Mouse (Mus musculus) CH12.LX (cell line): ENCODE data around the gene Sumo3. TPM values are rescaled to one million over a fixed set of nuclear protein-coding genes. Genes with fewer than 3 reads are reported as not detected.

ENCODE experiments used
- DNase-seq: peaks from one replicate; pipeline ENCODE4 v3.0.0-alpha.2; 2013; ENCODE audit errors: extremely low read depth
- H3K27ac ChIP-seq: 2 replicates; pipeline ENCODE4 v1.5.1; 2012; ENCODE audit warnings: low read depth, mild to moderate bottlenecking, control low read depth, moderate library complexity; ENCODE audit not compliant: insufficient read depth
- H3K27me3 ChIP-seq: replicated peaks from 2 replicates; pipeline ENCODE3; 2012; ENCODE audit warnings: inconsistent platforms
- H3K36me3 ChIP-seq, 2 experiments: replicated peaks in 1 of 2; 2 replicates each; pipeline versions ENCODE3 to v1.6.1; 2012; ENCODE audit warnings: inconsistent platforms in 1 of 2, low read length in 1 of 2, mild to moderate bottlenecking in 1 of 2, mixed read lengths in 1 of 2, moderate library complexity in 1 of 2; ENCODE audit not compliant: control insufficient read depth in 1 of 2, insufficient read depth in 1 of 2
- H3K4me1 ChIP-seq, 2 experiments: 2 replicates each; pipeline ENCODE4 v1.6.1; 2012; ENCODE audit warnings: inconsistent platforms in 1 of 2, moderate library complexity in 1 of 2; ENCODE audit not compliant: insufficient read depth in 2 of 2, control insufficient read depth in 1 of 2
- H3K4me2 ChIP-seq: 2 replicates; pipeline ENCODE4 v1.6.1; 2012; ENCODE audit warnings: low read depth, mild to moderate bottlenecking, control low read depth; ENCODE audit not compliant: poor library complexity, insufficient read depth, severe bottlenecking
- H3K4me3 ChIP-seq, 3 experiments: fragments of 150-350 bp in 1 of 3; sonication (generic) in 1 of 3; replicated peaks in 1 of 3; 2 replicates each; pipeline versions ENCODE3 to v1.5.1; 2011 to 2012; ENCODE audit warnings: low read depth in 2 of 3, low read length in 2 of 3, mild to moderate bottlenecking in 2 of 3, moderate library complexity in 2 of 3, control low read depth in 1 of 3, improper control_type of control experiment in 1 of 3, inconsistent platforms in 1 of 3, mixed read lengths in 1 of 3; ENCODE audit not compliant: poor library complexity in 1 of 3
- H3K79me2 ChIP-seq: replicated peaks from 2 replicates; pipeline ENCODE4 v1.6.1; 2012; ENCODE audit warnings: mild to moderate bottlenecking, moderate library complexity; ENCODE audit not compliant: control insufficient read depth, poor library complexity, insufficient read depth, severe bottlenecking; ENCODE audit errors: extremely low read depth
- H3K9ac ChIP-seq: 2 replicates; pipeline ENCODE4 v1.6.1; 2012; ENCODE audit warnings: low read depth, mild to moderate bottlenecking, control low read depth, moderate library complexity; ENCODE audit not compliant: insufficient read depth
- H3K9me3 ChIP-seq: replicated peaks from 2 replicates; pipeline ENCODE3; 2012; ENCODE audit warnings: low read length, inconsistent platforms, mixed read lengths
- E2F4 ChIP-seq: IDR thresholded peaks from 2 replicates; pipeline ENCODE4 v1.6.1; 2011; ENCODE audit warnings: low read depth, low read length, improper control_type of control experiment; ENCODE audit not compliant: insufficient replicate concordance
- EP300 ChIP-seq: IDR thresholded peaks from 2 replicates; pipeline ENCODE4 v1.6.1; 2011; ENCODE audit warnings: low read length, improper control_type of control experiment
- MEF2A ChIP-seq: IDR thresholded peaks from 2 replicates; pipeline ENCODE4 v1.6.1; 2014; ENCODE audit warnings: low read depth, mild to moderate bottlenecking, inconsistent platforms, low read length, improper control_type of control experiment, borderline replicate concordance
- NRF1 ChIP-seq: IDR thresholded peaks from 2 replicates; pipeline ENCODE4 v1.6.1; 2014; ENCODE audit warnings: low read depth, mild to moderate bottlenecking, inconsistent platforms, low read length, improper control_type of control experiment, moderate library complexity
- POLR2A ChIP-seq: IDR thresholded peaks from 2 replicates; pipeline ENCODE4 v1.6.1; 2011; ENCODE audit warnings: low read depth, mild to moderate bottlenecking, improper control_type of control experiment, low read length
- POLR2AphosphoS2 ChIP-seq: IDR thresholded peaks from 2 replicates; pipeline ENCODE4 v1.6.1; 2011; ENCODE audit warnings: low read depth, low read length, improper control_type of control experiment
- UBTF ChIP-seq: IDR thresholded peaks from 2 replicates; pipeline ENCODE4 v1.6.1; 2012; ENCODE audit warnings: low read depth, mild to moderate bottlenecking, inconsistent platforms, low read length, improper control_type of control experiment, moderate library complexity
- USF2 ChIP-seq: conservative IDR thresholded peaks from 2 replicates; pipeline ENCODE4 v1.6.1; 2011; ENCODE audit warnings: low read depth, low read length, improper control_type of control experiment
- ZC3H11A ChIP-seq: IDR thresholded peaks from 2 replicates; pipeline ENCODE4 v1.6.1; 2012; ENCODE audit warnings: low read depth, mild to moderate bottlenecking, inconsistent platforms, low read length, improper control_type of control experiment
- ZKSCAN1 ChIP-seq: IDR thresholded peaks from 2 replicates; pipeline ENCODE4 v1.6.1; 2012; ENCODE audit warnings: low read depth, inconsistent platforms, low read length, improper control_type of control experiment, borderline replicate concordance
- ZMIZ1 ChIP-seq: IDR thresholded peaks from 2 replicates; pipeline ENCODE4 v1.6.1; 2012; ENCODE audit warnings: low read depth, mild to moderate bottlenecking, inconsistent platforms, low read length, improper control_type of control experiment
- ZNF384 ChIP-seq: IDR thresholded peaks from 2 replicates; pipeline ENCODE4 v1.6.1; 2012; ENCODE audit warnings: low read depth, low read length, improper control_type of control experiment, inconsistent platforms
- dilution Hi-C: fragments of 300-500 bp; cut with MboI; formaldehyde crosslinking; loops from 2 replicates; pipeline ENCODE4 v1.14.3; 2020; ENCODE audit warnings: low sequenced_read_pairs; ENCODE audit not compliant: extremely low pct_unique_long_range_greater_than_20kb, extremely low pct_ligation_motif_present
- in situ Hi-C: fragments of 300-500 bp; cut with MboI; formaldehyde crosslinking; loops from 3 replicates; pipeline ENCODE4 v1.14.3; 2019; ENCODE audit warnings: low sequenced_read_pairs, low pct_ligation_motif_present, low pct_unique_long_range_greater_than_20kb, mixed read lengths
- polyA plus RNA-seq: library from polyadenylated mRNA; unstranded; fragments of >175 nt; gene quantifications from 2 replicates; pipeline ENCODE4 v1.2.1, GENCODE M21; 2012; ENCODE audit warnings: low read depth; ENCODE audit not compliant: insufficient read length
- total RNA-seq, 2 experiments: library from RNA; depleted of rRNA; stranded (reverse); fragments of 300-350 nt in 1 of 2; fragments of >200 nt in 1 of 2; gene quantifications; 2 replicates each; pipeline ENCODE4 v1.2.3; 2012 to 2014

Sumo3 gene
- total and polyA plus RNA-seq, 3 experiments, result 54.4 to 130 (median 81.2) TPM

GRCm38 (mm10) chr10:77645571-77645970 is 39.7 kb downstream of the Sumo3 start:
- H3K27me3 ChIP-seq, result no peaks in the 10 kb centered on the region
- no peak overlapping the region for H3K27ac ChIP-seq
- no peak overlapping the region for H3K9ac ChIP-seq
- in situ Hi-C loops, result loop anchor here (25.0 kb wide), 1 partner anchor 242 kb away; no protein-coding TSS in a partner anchor
- no peaks in the 10 kb centered on the region for H3K9me3 ChIP-seq
- no peak for DNase-seq
- no peaks in the 10 kb centered on the region; a peak in 1 of 4 replicates for H3K4me1 ChIP-seq
- dilution Hi-C loops, result no loop called here
- no peak overlapping the region for H3K4me2 ChIP-seq
- TF ChIP-seq EP300, result no peak
- no peak for TF ChIP-seq USF2
- peaks cover 54 to 67% of the 10 kb centered on the region in 2 experiments for H3K36me3 ChIP-seq
- H3K79me2 ChIP-seq, result no peaks in the 10 kb centered on the region
- H3K4me3 ChIP-seq, result no peak overlapping the region

- Histone ChIP-seq H3K36me3 (peaks cover 39 to 52% of the 10 kb centered on the region in 2 experiments), H3K27me3 (no peaks in the 10 kb centered on the region)
- dilution Hi-C loops, result no loop called here
Observed at GRCm38 (mm10) chr10:77647461-77647860, 41.6 kb downstream of the Sumo3 start.

GRCm38 (mm10) chr10:77647901-77648300 is 42.0 kb downstream of the Sumo3 start:
- H3K27ac ChIP-seq, result no peak overlapping the region
- in situ Hi-C loops, result loop anchor here (25.0 kb wide), 1 partner anchor 239 kb away; no protein-coding TSS in a partner anchor
- H3K27me3 ChIP-seq, result no peaks in the 10 kb centered on the region
- no peak for DNase-seq
- H3K36me3 ChIP-seq, result peaks cover 38 to 49% of the 10 kb centered on the region in 2 experiments
- TF ChIP-seq POLR2AphosphoS2, result no peak
- no peak for TF ChIP-seq NRF1
- TF ChIP-seq ZNF384, result no peak
- TF ChIP-seq ZC3H11A, result no peak
- no peak overlapping the region for H3K9ac ChIP-seq
- dilution Hi-C loops, result no loop called here
- H3K79me2 ChIP-seq, result no peaks in the 10 kb centered on the region
- H3K9me3 ChIP-seq, result no peaks in the 10 kb centered on the region
- no peaks in the 10 kb centered on the region; a peak in 1 of 4 replicates for H3K4me1 ChIP-seq
- no peak overlapping the region for H3K4me3 ChIP-seq
- no peak overlapping the region for H3K4me2 ChIP-seq

More at GRCm38 (mm10) chr10:77647461-77647860, 41.6 kb downstream of the Sumo3 start:
- DNase-seq, result no peak
- no peak overlapping the region for H3K9ac ChIP-seq
- in situ Hi-C loops, result loop anchor here (25.0 kb wide), 1 partner anchor 240 kb away; no protein-coding TSS in a partner anchor
- no peaks in the 10 kb centered on the region; a peak in 1 of 4 replicates for H3K4me1 ChIP-seq
- no peaks in the 10 kb centered on the region for H3K79me2 ChIP-seq
- no peaks in the 10 kb centered on the region for H3K9me3 ChIP-seq
- no peak overlapping the region for H3K4me2 ChIP-seq
- H3K27ac ChIP-seq, result no peak overlapping the region
- TF ChIP-seq UBTF, result no peak
- no peak for TF ChIP-seq MEF2A
- TF ChIP-seq ZMIZ1, result no peak
- no peak for TF ChIP-seq ZKSCAN1
- no peak for TF ChIP-seq E2F4
- no peak for TF ChIP-seq POLR2A
- no peak overlapping the region for H3K4me3 ChIP-seq
